8 mouse cellular contexts compared by ENCODE assay signal in genomic region chr11:90130635-90131034, GRCm38 (mm10). TPM values are rescaled to one million over a fixed set of nuclear protein-coding genes. Genes with fewer than 3 reads are reported as not detected.
DNase-seq lines count a peak whose midpoint lies in the region; ATAC-seq and TF ChIP-seq lines count a peak whose summit lies in the region.

No protein-coding gene starts in this region.

- ATAC-seq in stomach, embryonic 14.5 days (ENCODE audit: insufficient number of reproducible peaks, insufficient read depth, low FRiP score, low read depth) = no peak

- peak; percentile 26 for DNase-seq in adrenal gland, adult 2 months
- DNase-seq in adrenal gland, postnatal 4 days (ENCODE audit: low spot score in 2 of 2) = no peak
- peak; percentile 24 for DNase-seq in ES-E14 (ENCODE audit: low read depth, low spot score)
- DNase-seq in heart, adult 9 months (ENCODE audit: low spot score in 2 of 2) = peak; percentile 73 to 83
- peak; percentile 46 to 47 for DNase-seq in kidney, postnatal 36 days
- DNase-seq in thymus, adult 18-20 months = no peak
- no peak for DNase-seq in urinary bladder, postnatal 25 days (ENCODE audit: low spot score)

- H3K9ac ChIP-seq in ES-E14 (ENCODE audit: insufficient read depth, low read depth, low read length, poor library complexity, severe bottlenecking) = no peak overlapping the region
- no peak overlapping the region for H3K9ac ChIP-seq in stomach, embryonic 14.5 days (replicated peaks; ENCODE audit: low read depth, low read length)

- in situ Hi-C loops in ES-E14 (cut with MboI; ENCODE audit: low sequenced_read_pairs in 2 of 2, unreplicated experiment in 2 of 2) = no loop called here

- no peaks in the 10 kb centered on the region for H3K9me3 ChIP-seq in ES-E14 (ENCODE audit: control insufficient read depth, insufficient read depth, low read depth, low read length)
- H3K9me3 ChIP-seq in stomach, embryonic 14.5 days (ENCODE audit: control insufficient read depth, low read depth, low read length) = no peaks in the 10 kb centered on the region

- H3K27me3 ChIP-seq in stomach, embryonic 14.5 days (ENCODE audit: control insufficient read depth, insufficient read depth, low read length) = no peaks in the 10 kb centered on the region

- no peaks in the 10 kb centered on the region for H3K36me3 ChIP-seq in ES-E14 (ENCODE audit: control insufficient read depth, insufficient read depth, low read length, poor library complexity, severe bottlenecking)
- no peaks in the 10 kb centered on the region for H3K36me3 ChIP-seq in stomach, embryonic 14.5 days (ENCODE audit: control insufficient read depth, insufficient read depth, low read length)

- no peak overlapping the region for H3K4me3 ChIP-seq in ES-E14 (ENCODE audit: insufficient read depth in 1 of 2, low read depth in 1 of 2, low read length in 2 of 2, poor library complexity in 1 of 2, severe bottlenecking in 1 of 2)
- no peak overlapping the region for H3K4me3 ChIP-seq in stomach, embryonic 14.5 days (ENCODE audit: low read depth, low read length)

- H3K27ac ChIP-seq in ES-E14 (ENCODE audit: insufficient read depth, low read depth, low read length, poor library complexity, severe bottlenecking) = no peak overlapping the region
- 0 out of 2 replicates have a peak overlapping the region, but pooled peaks have one; percentile 61 for H3K27ac ChIP-seq in stomach, embryonic 14.5 days (ENCODE audit: low read length)

- 40% methylated on average over 1 of the region's 1 CpGs for WGBS in stomach, embryonic 14.5 days

- peak overlapping the region; percentile 11; the same call in 1 of the 2 replicates for H3K4me2 ChIP-seq in stomach, embryonic 14.5 days (replicated peaks; ENCODE audit: low read depth, low read length)

- peaks cover 0 to 2% of the 10 kb centered on the region in 2 experiments; a peak in 2 of 4 replicates for H3K4me1 ChIP-seq in ES-E14 (ENCODE audit: control insufficient read depth in 2 of 2, insufficient read depth in 2 of 2, low read length in 2 of 2, poor library complexity in 1 of 2)
- 0 out of 2 replicates have a peak, but pooled peaks cover 3% of the 10 kb centered on the region for H3K4me1 ChIP-seq in stomach, embryonic 14.5 days (ENCODE audit: control insufficient read depth, insufficient read depth, low read length)

TF ChIP-seq in ES-E14, 5 proteins besides CTCF, POLR2A, EP300 and RAD21:
- no peak for TF ChIP-seq HCFC1 (IDR thresholded peaks at IDR 0.05; ENCODE audit: borderline replicate concordance, insufficient read depth, low read length)
- no peak for TF ChIP-seq ZC3H11A (IDR thresholded peaks at IDR 0.05; ENCODE audit: borderline replicate concordance, low read depth, low read length)
- no peak for TF ChIP-seq ZNF384 (IDR thresholded peaks at IDR 0.05; ENCODE audit: low read depth, low read length)
- TF ChIP-seq CHD2 (IDR thresholded peaks at IDR 0.05; ENCODE audit: low read depth, low read length) = no peak
- TF ChIP-seq MAFK (IDR thresholded peaks at IDR 0.05; ENCODE audit: insufficient read depth, low read depth, low read length) = no peak
TF ChIP-seq in ES-E14: peak in this region for 0.

RNA-seq across cellular contexts. Expression of gene Gm45716, which starts 56.8 kb away (rescaled TPM):
- 1 to 10 TPM; 3.0 to 5.5 TPM for total RNA-seq in adrenal gland, adult 2 months (2021)
- 1.5 and 3.7 TPM in 2 replicates for polyA plus RNA-seq in adrenal gland, adult 2 months (2012; rRNA removed)
- 1 to 10 TPM; 3.9 to 4.9 TPM for total RNA-seq in adrenal gland, postnatal 4 days (2021)
- 0.21 and 1.3 TPM in 2 replicates for total RNA-seq in ES-E14 (2012; rRNA removed)
- 10.9 and 12.3 TPM in 2 replicates for polyA plus RNA-seq in stomach, embryonic 14.5 days (2014; fragmentation: Nextera tagmentation; extraction: Ambion mirVana)

Comparison
In these comparisons a context has a peak if more than half of its experiments do, and no peak if none do; other contexts are left out.
1. DNase-seq: peak in adrenal gland, adult 2 months (single experiment), ES-E14 (single experiment), heart, adult 9 months (2 of 2) and kidney, postnatal 36 days (2 of 2); none in adrenal gland, postnatal 4 days (0 of 2), thymus, adult 18-20 months (0 of 2) and urinary bladder, postnatal 25 days (single experiment).